Mouse (Mus musculus) liver, embryonic 14.5 days (tissue): Measurements from ENCODE around the gene Nr1h3.

Experiments
- CTCF ChIP-seq: IDR thresholded peaks from 2 replicates; pipeline ENCODE4 v1.5.1; 2016; ENCODE audit warnings: antibody characterized with exemption, low read depth, control low read depth
- EP300 ChIP-seq: IDR thresholded peaks from 2 replicates; pipeline ENCODE4 v1.6.1; 2016; ENCODE audit warnings: antibody characterized with exemption, low read depth

DNA sequence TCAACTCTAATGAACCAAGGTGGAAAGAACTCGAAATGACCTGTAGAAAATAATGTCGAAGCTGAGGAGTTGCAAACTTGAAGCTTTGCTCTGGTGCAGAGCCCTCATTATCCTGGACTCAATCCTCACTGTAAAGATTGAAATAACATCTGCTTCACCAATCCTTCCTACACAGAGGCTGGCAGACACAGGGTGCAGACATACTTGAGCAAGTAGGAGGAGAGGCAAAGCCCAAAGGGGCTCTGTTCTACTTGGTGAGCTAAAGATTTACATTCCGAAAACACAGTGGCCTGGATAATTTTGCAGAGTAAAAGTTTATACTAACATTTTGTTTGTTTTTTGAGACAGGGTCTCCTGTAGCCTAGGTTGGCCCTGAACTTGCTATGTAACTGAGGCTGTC is 3.7 kb downstream of the Nr1h3 start:
- TF ChIP-seq EP300 (no peak), CTCF (no peak)
